Comparison of ENCODE assay signal across 38 mouse cellular contexts in genomic region chr3:93023411-93024184, GRCm38 (mm10). TPM values are rescaled to one million over a fixed set of nuclear protein-coding genes. Genes with fewer than 3 reads are reported as not detected.
DNase-seq lines count a peak whose midpoint lies in the region.
"Had no signal": no experiment of that assay in that cellular context is flagged by ENCODE, and none has a peak within 500 bp of the region (broad histone marks: within the 10 kb centered on the region; RNA-seq: fewer than 3 reads in every experiment).

No protein-coding gene starts in this region.

- intact Hi-C loops in gastrocnemius, postnatal 36 days (cut with DNase I), result no loop called here

- DNase-seq in frontal cortex, adult 2 months (ENCODE audit: extremely low spot score in 1 of 2, low spot score in 1 of 2), result peak; percentile 13 to 41
- DNase-seq in frontal cortex, postnatal 10 days (ENCODE audit: low spot score in 2 of 2), result no peak
- peak; percentile 30 to 51 for DNase-seq in left cerebral cortex, adult 9 months (ENCODE audit: low spot score in 2 of 2)
- no peak for DNase-seq in left cerebral cortex, adult 11 months (ENCODE audit: low spot score)
- DNase-seq in right cerebral cortex, postnatal 25 days, result peak; percentile 14
- no peak for DNase-seq in right cerebral cortex, postnatal 4 days
- DNase-seq in telencephalon, adult 2 months (ENCODE audit: low read depth, low spot score), result peak; percentile 47
- no peak for DNase-seq in gastrocnemius, postnatal 36 days
- DNase-seq: adrenal gland, adult 2 months; adrenal gland, postnatal 36 days; cerebellum, adult 8-10 months; cerebellum, postnatal 25 days; gastrocnemius, postnatal 10 days; heart, postnatal 14 days; kidney, adult 11 months; kidney, postnatal 14 days; liver; lung, adult 2 months; lung, postnatal 10 days; thymus, postnatal 36 days had no signal

RNA-seq across cellular contexts. Expression of gene Lce1m, which starts 4.7 kb away (rescaled TPM):
- not detected in 2 replicates for polyA plus RNA-seq in frontal cortex, adult 2 months (2012; rRNA removed)
- not detected for total RNA-seq in gastrocnemius, postnatal 36 days (2021)
- total RNA-seq: adrenal gland, adult 2 months; adrenal gland, postnatal 36 days; gastrocnemius, postnatal 10 days; granulocyte monocyte progenitor cell, adult 5-6 weeks; heart, postnatal 14 days; layer of hippocampus, adult 18-20 months; layer of hippocampus, postnatal 14 days; megakaryocyte-erythroid progenitor cell, adult 5-6 weeks had no signal
- polyA plus RNA-seq: activated CD4-positive, CD25-positive, alpha-beta regulatory T cell, adult 4 months; adrenal gland, adult 2 months; embryonic facial prominence, embryonic 11.5 days; forebrain, embryonic 14.5 days; heart, embryonic 14.5 days; hindbrain, embryonic 10.5 days; hindbrain, embryonic 15.5 days; inflammation-experienced regulatory T-cells, adult 6 months; limb, embryonic 11.5 days; liver, embryonic 14.5 days; macrophage; midbrain, embryonic 13.5 days; neural tube, embryonic 13.5 days; small intestine, adult 2 months; stomach, embryonic 15.5 days had no signal

RNA-seq across cellular contexts. Expression of gene Crct1, which starts 8.1 kb away (rescaled TPM):
- polyA plus RNA-seq in frontal cortex, adult 2 months (2012; rRNA removed), result not detected in 2 replicates
- not detected for total RNA-seq in gastrocnemius, postnatal 36 days (2021)
- total RNA-seq: adrenal gland, adult 2 months; adrenal gland, postnatal 36 days; gastrocnemius, postnatal 10 days; granulocyte monocyte progenitor cell, adult 5-6 weeks; heart, postnatal 14 days; layer of hippocampus, adult 18-20 months; layer of hippocampus, postnatal 14 days; megakaryocyte-erythroid progenitor cell, adult 5-6 weeks had no signal
- polyA plus RNA-seq: activated CD4-positive, CD25-positive, alpha-beta regulatory T cell, adult 4 months; adrenal gland, adult 2 months; heart, embryonic 14.5 days; inflammation-experienced regulatory T-cells, adult 6 months; limb, embryonic 11.5 days; liver, embryonic 14.5 days; macrophage; neural tube, embryonic 13.5 days had no signal

RNA-seq across cellular contexts. Expression of gene Lce3f, which starts 31.6 kb away (rescaled TPM):
- polyA plus RNA-seq in frontal cortex, adult 2 months (2012; rRNA removed), result not detected in 2 replicates
- total RNA-seq in gastrocnemius, postnatal 36 days (2021), result not detected
- total RNA-seq: adrenal gland, adult 2 months; adrenal gland, postnatal 36 days; gastrocnemius, postnatal 10 days; granulocyte monocyte progenitor cell, adult 5-6 weeks; heart, postnatal 14 days; layer of hippocampus, adult 18-20 months; layer of hippocampus, postnatal 14 days; megakaryocyte-erythroid progenitor cell, adult 5-6 weeks had no signal
- polyA plus RNA-seq: activated CD4-positive, CD25-positive, alpha-beta regulatory T cell, adult 4 months; adrenal gland, adult 2 months; embryonic facial prominence, embryonic 11.5 days; forebrain, embryonic 14.5 days; heart, embryonic 14.5 days; hindbrain, embryonic 10.5 days; hindbrain, embryonic 15.5 days; inflammation-experienced regulatory T-cells, adult 6 months; limb, embryonic 11.5 days; liver, embryonic 14.5 days; macrophage; midbrain, embryonic 13.5 days had no signal

RNA-seq across cellular contexts. Expression of gene Gm4858, which starts 45.0 kb away (rescaled TPM):
- polyA plus RNA-seq in frontal cortex, adult 2 months (2012; rRNA removed), result not detected in 2 replicates
- not detected for total RNA-seq in gastrocnemius, postnatal 36 days (2021)
- total RNA-seq: adrenal gland, adult 2 months; adrenal gland, postnatal 36 days; gastrocnemius, postnatal 10 days; granulocyte monocyte progenitor cell, adult 5-6 weeks; heart, postnatal 14 days; layer of hippocampus, adult 18-20 months; layer of hippocampus, postnatal 14 days; megakaryocyte-erythroid progenitor cell, adult 5-6 weeks had no signal
- polyA plus RNA-seq: activated CD4-positive, CD25-positive, alpha-beta regulatory T cell, adult 4 months; adrenal gland, adult 2 months; embryonic facial prominence, embryonic 11.5 days; forebrain, embryonic 14.5 days; heart, embryonic 14.5 days; hindbrain, embryonic 10.5 days; hindbrain, embryonic 15.5 days; inflammation-experienced regulatory T-cells, adult 6 months; limb, embryonic 11.5 days; liver, embryonic 14.5 days; lung, adult 2 months; macrophage; midbrain, embryonic 13.5 days; neural tube, embryonic 13.5 days; small intestine, adult 2 months; stomach, embryonic 15.5 days had no signal

RNA-seq across cellular contexts. Expression of gene Lce3e, which starts 56.7 kb away (rescaled TPM):
- not detected in 2 replicates for polyA plus RNA-seq in frontal cortex, adult 2 months (2012; rRNA removed)
- total RNA-seq in gastrocnemius, postnatal 36 days (2021), result not detected
- total RNA-seq: adrenal gland, adult 2 months; adrenal gland, postnatal 36 days; gastrocnemius, postnatal 10 days; granulocyte monocyte progenitor cell, adult 5-6 weeks; heart, postnatal 14 days; layer of hippocampus, adult 18-20 months; layer of hippocampus, postnatal 14 days; megakaryocyte-erythroid progenitor cell, adult 5-6 weeks had no signal
- polyA plus RNA-seq: activated CD4-positive, CD25-positive, alpha-beta regulatory T cell, adult 4 months; adrenal gland, adult 2 months; embryonic facial prominence, embryonic 11.5 days; forebrain, embryonic 14.5 days; heart, embryonic 14.5 days; hindbrain, embryonic 10.5 days; hindbrain, embryonic 15.5 days; inflammation-experienced regulatory T-cells, adult 6 months; limb, embryonic 11.5 days; liver, embryonic 14.5 days; macrophage; midbrain, embryonic 13.5 days; neural tube, embryonic 13.5 days; small intestine, adult 2 months had no signal

Comparison
In these comparisons a context has a peak if more than half of its experiments do, and no peak if none do; other contexts are left out.
1. DNase-seq: peak in frontal cortex, adult 2 months (2 of 2), left cerebral cortex, adult 9 months (2 of 2), right cerebral cortex, postnatal 25 days (single experiment) and telencephalon, adult 2 months (single experiment); none in frontal cortex, postnatal 10 days (0 of 2), left cerebral cortex, adult 11 months (single experiment), right cerebral cortex, postnatal 4 days (single experiment) and gastrocnemius, postnatal 36 days (0 of 2).